Mouse (Mus musculus): ENCODE measurements around the gene Gm28551. TPM values are rescaled to one million over a fixed set of nuclear protein-coding genes. Genes with fewer than 3 reads are reported as not detected.
"Not testable (repeated sequence)": the region's sequence is repeated elsewhere in the genome, so short reads cannot be mapped to it uniquely, and the experiment has no call there.

The Gm28551 gene
- polyA plus RNA-seq, 2 experiments: 0.03 to 0.28 TPM

- no peak overlapping the region for H3K4me3 ChIP-seq (ENCODE audit: insufficient read depth in 1 of 2, low read depth in 2 of 2, low read length in 2 of 2)
- no peaks in the 10 kb centered on the region for H3K9me3 ChIP-seq (ENCODE audit: control insufficient read depth, low read length)
- TF ChIP-seq CTCF (IDR thresholded peaks at IDR 0.05; ENCODE audit: low read depth): no peak
- TF ChIP-seq EP300 (IDR thresholded peaks at IDR 0.05; ENCODE audit: low read depth): no peak
- H3K9ac ChIP-seq (replicated peaks): no peak overlapping the region
- H3K27me3 ChIP-seq (ENCODE audit: control insufficient read depth, insufficient read depth, low read length): no peaks in the 10 kb centered on the region
- no peak for ATAC-seq (ENCODE audit: insufficient read depth)
- H3K4me1 ChIP-seq (replicated peaks; ENCODE audit: control insufficient read depth in 2 of 2, insufficient read depth in 2 of 2, low read length in 1 of 2): no peaks in the 10 kb centered on the region
- DNase-seq (ENCODE audit: low read depth in 3 of 3, low spot score in 3 of 3): no peak
- H3K27ac ChIP-seq: no peak overlapping the region
- no peaks in the 10 kb centered on the region for H3K36me3 ChIP-seq (replicated peaks; ENCODE audit: control insufficient read depth, insufficient read depth, low read depth)
- H3K4me2 ChIP-seq (ENCODE audit: low read depth): no peak overlapping the region
- WGBS (ENCODE audit: insufficient replicate concordance): 51% methylated on average over 3 of the region's 3 CpGs
Measured at GRCm38 (mm10) chr1:53377731-53378130, 25.3 kb upstream of the Gm28551 start.

GRCm38 (mm10) chr1:53375965-53376364 lies 23.5 kb upstream of the Gm28551 start:
- not testable (repeated sequence) for H3K9ac ChIP-seq (replicated peaks); H3K9me3 ChIP-seq (ENCODE audit: control insufficient read depth, low read length); H3K27ac ChIP-seq; H3K27me3 ChIP-seq (ENCODE audit: control insufficient read depth, insufficient read depth, low read length); DNase-seq (ENCODE audit: low read depth in 3 of 3, low spot score in 3 of 3); ATAC-seq (ENCODE audit: insufficient read depth); H3K36me3 ChIP-seq (replicated peaks; ENCODE audit: control insufficient read depth, insufficient read depth, low read depth); H3K4me3 ChIP-seq (ENCODE audit: insufficient read depth in 1 of 2, low read depth in 2 of 2, low read length in 2 of 2); H3K4me2 ChIP-seq (ENCODE audit: low read depth); H3K4me1 ChIP-seq (replicated peaks; ENCODE audit: control insufficient read depth in 2 of 2, insufficient read depth in 2 of 2, low read length in 1 of 2)
- WGBS (ENCODE audit: insufficient replicate concordance): 60% methylated on average over 2 of the region's 2 CpGs

GRCm38 (mm10) chr1:53358988-53359387 lies 6.5 kb upstream of the Gm28551 start:
- Histone ChIP-seq H3K9me3 (ENCODE audit: control insufficient read depth, low read length) (no peaks in the 10 kb centered on the region), H3K4me1 (replicated peaks; ENCODE audit: control insufficient read depth in 2 of 2, insufficient read depth in 2 of 2, low read length in 1 of 2) (no peaks in the 10 kb centered on the region), H3K27ac (no peak overlapping the region), H3K9ac (replicated peaks) (no peak overlapping the region), H3K27me3 (ENCODE audit: control insufficient read depth, insufficient read depth, low read length) (no peaks in the 10 kb centered on the region), H3K4me3 (ENCODE audit: insufficient read depth in 1 of 2, low read depth in 2 of 2, low read length in 2 of 2) (no peak overlapping the region), H3K36me3 (replicated peaks; ENCODE audit: control insufficient read depth, insufficient read depth, low read depth) (no peaks in the 10 kb centered on the region), H3K4me2 (ENCODE audit: low read depth) (no peak overlapping the region)
- ATAC-seq (ENCODE audit: insufficient read depth) (no peak), DNase-seq (ENCODE audit: low read depth in 3 of 3, low spot score in 3 of 3) (no peak)
- no peak for TF ChIP-seq CTCF (IDR thresholded peaks at IDR 0.05; ENCODE audit: low read depth)
- TF ChIP-seq EP300 (IDR thresholded peaks at IDR 0.05; ENCODE audit: low read depth): no peak

GRCm38 (mm10) chr1:53341071-53341470 lies 11.4 kb downstream of the Gm28551 start:
- Histone ChIP-seq H3K4me1 (replicated peaks; ENCODE audit: control insufficient read depth in 2 of 2, insufficient read depth in 2 of 2, low read length in 1 of 2) (peaks cover 3 to 4% of the 10 kb centered on the region in 2 experiments; a peak in 2 of 4 replicates), H3K4me2 (ENCODE audit: low read depth) (no peak overlapping the region), H3K4me3 (ENCODE audit: insufficient read depth in 1 of 2, low read depth in 2 of 2, low read length in 2 of 2) (no peak overlapping the region), H3K36me3 (replicated peaks; ENCODE audit: control insufficient read depth, insufficient read depth, low read depth) (peaks cover 5% of the 10 kb centered on the region; the same call in 1 of the 2 replicates), H3K9me3 (ENCODE audit: control insufficient read depth, low read length) (no peaks in the 10 kb centered on the region), H3K27me3 (ENCODE audit: control insufficient read depth, insufficient read depth, low read length) (no peaks in the 10 kb centered on the region), H3K27ac (no peak overlapping the region), H3K9ac (replicated peaks) (no peak overlapping the region)
- 85% methylated on average over 2 of the region's 2 CpGs for WGBS (ENCODE audit: insufficient replicate concordance)
- TF ChIP-seq EP300 (IDR thresholded peaks at IDR 0.05; ENCODE audit: low read depth) (no peak), CTCF (IDR thresholded peaks at IDR 0.05; ENCODE audit: low read depth) (no peak)
- DNase-seq (ENCODE audit: low read depth in 3 of 3, low spot score in 3 of 3) (no peak), ATAC-seq (ENCODE audit: insufficient read depth) (no peak)

- not testable (repeated sequence) for H3K36me3 ChIP-seq (replicated peaks; ENCODE audit: control insufficient read depth, insufficient read depth, low read depth); H3K4me2 ChIP-seq (ENCODE audit: low read depth); H3K9me3 ChIP-seq (ENCODE audit: control insufficient read depth, low read length); DNase-seq (ENCODE audit: low read depth in 3 of 3, low spot score in 3 of 3); H3K27ac ChIP-seq; H3K27me3 ChIP-seq (ENCODE audit: control insufficient read depth, insufficient read depth, low read length); H3K9ac ChIP-seq (replicated peaks); H3K4me3 ChIP-seq (ENCODE audit: insufficient read depth in 1 of 2, low read depth in 2 of 2, low read length in 2 of 2)
- WGBS (ENCODE audit: insufficient replicate concordance): 29% methylated on average over 2 of the region's 2 CpGs
- peak; percentile 55; the same call in 1 of the 2 replicates for ATAC-seq (ENCODE audit: insufficient read depth)
- H3K4me1 ChIP-seq (replicated peaks; ENCODE audit: control insufficient read depth in 2 of 2, insufficient read depth in 2 of 2, low read length in 1 of 2): peaks cover 11 to 16% of the 10 kb centered on the region in 2 experiments
Measured at GRCm38 (mm10) chr1:53337403-53337802, 15.1 kb downstream of the Gm28551 start.

- ATAC-seq (ENCODE audit: insufficient read depth) (peak; percentile 77), DNase-seq (ENCODE audit: low read depth in 3 of 3, low spot score in 3 of 3) (no peak)
- H3K27me3 ChIP-seq (ENCODE audit: control insufficient read depth, insufficient read depth, low read length): no peaks in the 10 kb centered on the region
- H3K4me3 ChIP-seq (ENCODE audit: insufficient read depth in 1 of 2, low read depth in 2 of 2, low read length in 2 of 2): no peak overlapping the region
- no peak overlapping the region for H3K27ac ChIP-seq
- H3K9me3 ChIP-seq (ENCODE audit: control insufficient read depth, low read length): no peaks in the 10 kb centered on the region
- H3K4me1 ChIP-seq (replicated peaks; ENCODE audit: control insufficient read depth in 2 of 2, insufficient read depth in 2 of 2, low read length in 1 of 2): peaks cover 11 to 16% of the 10 kb centered on the region in 2 experiments
- H3K9ac ChIP-seq (replicated peaks): no peak overlapping the region; the same call in 1 of the 2 replicates
- TF ChIP-seq EP300 (IDR thresholded peaks at IDR 0.05; ENCODE audit: low read depth) (no peak), CTCF (IDR thresholded peaks at IDR 0.05; ENCODE audit: low read depth) (no peak)
- no peaks in the 10 kb centered on the region for H3K36me3 ChIP-seq (replicated peaks; ENCODE audit: control insufficient read depth, insufficient read depth, low read depth)
- H3K4me2 ChIP-seq (ENCODE audit: low read depth): no peak overlapping the region
Measured at GRCm38 (mm10) chr1:53335465-53335864, 17.0 kb downstream of the Gm28551 start.
